Mouse (Mus musculus) ovary, adult 18-20 months (tissue): ENCODE measurements around the gene Dnase2a.
"Not testable (repeated sequence)": the region's sequence is repeated elsewhere in the genome, so short reads cannot be mapped to it uniquely, and the experiment has no call there.

Experiments used
- DNase-seq: peaks from one replicate; pipeline ENCODE4 v3.0.0; 2022; ENCODE audit warnings: low spot score, mixed read lengths

Dnase2a gene

GRCm38 (mm10) chr8:84907979-84908378 is 381 bp upstream of the Dnase2a start:
- not testable (repeated sequence) for DNase-seq

- DNase-seq = no peak
Measured at GRCm38 (mm10) chr8:84909162-84909767, 905 bp downstream of the Dnase2a start.

GRCm38 (mm10) chr8:84909949-84910348 is 1.6 kb downstream of the Dnase2a start:
- DNase-seq = no peak

GRCm38 (mm10) chr8:84910551-84910950 is 2.2 kb downstream of the Dnase2a start:
- no peak for DNase-seq

GRCm38 (mm10) chr8:84911854-84912253 is 3.5 kb downstream of the Dnase2a start:
- DNase-seq = no peak

GRCm38 (mm10) chr8:84912391-84912790 is 4.0 kb downstream of the Dnase2a start:
- no peak for DNase-seq

GRCm38 (mm10) chr8:84912895-84913501 is 4.6 kb downstream of the Dnase2a start:
- DNase-seq = peak; percentile 60

GRCm38 (mm10) chr8:84913502-84913900 is 5.1 kb downstream of the Dnase2a start:
- DNase-seq = no peak

GRCm38 (mm10) chr8:84913960-84914359 is 5.6 kb downstream of the Dnase2a start:
- no peak for DNase-seq

GRCm38 (mm10) chr8:84915269-84915668 is 6.9 kb downstream of the Dnase2a start:
- DNase-seq = no peak

GRCm38 (mm10) chr8:84917781-84918180 is 9.4 kb downstream of the Dnase2a start:
- no peak for DNase-seq

- DNase-seq = no peak
Measured at GRCm38 (mm10) chr8:84918646-84919045, 10.3 kb downstream of the Dnase2a start.

GRCm38 (mm10) chr8:84921596-84921995 is 13.2 kb downstream of the Dnase2a start:
- no peak for DNase-seq

GRCm38 (mm10) chr8:84925557-84925956 is 17.2 kb downstream of the Dnase2a start:
- no peak for DNase-seq

GRCm38 (mm10) chr8:84927513-84927912 is 19.2 kb downstream of the Dnase2a start:
- no peak for DNase-seq

- DNase-seq = no peak
Measured at GRCm38 (mm10) chr8:84928456-84929306, 20.3 kb downstream of the Dnase2a start.

GRCm38 (mm10) chr8:84930582-84930981 is 22.2 kb downstream of the Dnase2a start:
- no peak for DNase-seq

- no peak for DNase-seq
Measured at GRCm38 (mm10) chr8:84933767-84934559, 25.6 kb downstream of the Dnase2a start.

- no peak for DNase-seq
Measured at GRCm38 (mm10) chr8:84934860-84935259, 26.5 kb downstream of the Dnase2a start.

- no peak for DNase-seq
Measured at GRCm38 (mm10) chr8:84935489-84935888, 27.1 kb downstream of the Dnase2a start.

GRCm38 (mm10) chr8:84936041-84936961 is 27.9 kb downstream of the Dnase2a start:
- no peak for DNase-seq
